Mouse (Mus musculus) kidney, postnatal 4 days (tissue): ENCODE data around the gene Htr5a.

Source experiments
- DNase-seq, 2 experiments: peaks; one replicate each; pipeline ENCODE4 v3.0.0; 2021; ENCODE audit warnings: mixed read lengths in 2 of 2

Htr5a gene

DNA sequence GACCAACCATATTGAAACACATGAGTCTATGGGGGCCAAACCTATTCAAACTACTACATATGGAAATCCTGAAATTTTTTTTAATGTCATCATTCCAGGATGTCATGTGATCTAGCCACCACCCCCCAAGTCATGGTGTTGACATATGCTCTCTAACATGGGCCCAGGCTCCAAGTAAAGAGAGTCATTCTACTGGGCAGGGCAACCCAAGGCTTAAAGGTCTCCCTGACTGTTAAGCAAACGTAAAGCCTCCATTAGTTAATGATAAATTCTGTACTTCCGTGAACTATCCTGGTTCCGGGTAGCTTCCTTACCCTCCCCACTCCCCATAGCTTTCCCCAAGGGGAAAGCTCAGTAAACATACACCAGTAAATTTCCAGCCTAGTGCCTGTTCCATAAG, 46.1 kb downstream of the Htr5a start:
- no peak for DNase-seq

GRCm38 (mm10) chr5:27895961-27896360, 54.0 kb downstream of the Htr5a start:
- DNase-seq, result no peak

- DNase-seq, result no peak
Observed at GRCm38 (mm10) chr5:27899756-27900155, 57.8 kb downstream of the Htr5a start.

DNA sequence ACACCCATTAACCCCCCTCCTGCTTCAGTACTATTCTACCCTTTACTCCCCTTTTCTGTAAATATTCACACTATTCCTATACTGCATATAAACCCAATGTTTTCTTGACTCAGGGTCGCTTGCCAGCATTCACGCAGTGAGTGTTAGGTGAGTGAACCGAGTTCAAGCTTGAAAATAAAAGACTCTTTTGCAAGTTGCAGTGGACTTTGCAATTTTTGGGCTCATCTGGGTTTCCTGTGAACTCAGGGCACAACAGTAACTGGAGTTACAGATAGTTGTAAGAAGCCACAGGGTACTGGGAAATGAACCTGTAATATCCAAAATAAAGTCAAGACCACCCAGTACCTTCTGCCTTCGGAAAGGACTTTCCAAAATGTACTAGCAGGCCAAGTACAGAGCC, 58.2 kb downstream of the Htr5a start:
- DNase-seq, result no peak
